Mouse (Mus musculus): ENCODE measurements around the gene Gm266.

Gm266 gene

GRCm38 (mm10) chr12:111434745-111435327 lies 50.8 kb downstream of the Gm266 start:
- peak; percentile 73 for DNase-seq (ENCODE audit: low spot score)
